ENCODE assay signal across 9 mouse cellular contexts in the genomic region with DNA sequence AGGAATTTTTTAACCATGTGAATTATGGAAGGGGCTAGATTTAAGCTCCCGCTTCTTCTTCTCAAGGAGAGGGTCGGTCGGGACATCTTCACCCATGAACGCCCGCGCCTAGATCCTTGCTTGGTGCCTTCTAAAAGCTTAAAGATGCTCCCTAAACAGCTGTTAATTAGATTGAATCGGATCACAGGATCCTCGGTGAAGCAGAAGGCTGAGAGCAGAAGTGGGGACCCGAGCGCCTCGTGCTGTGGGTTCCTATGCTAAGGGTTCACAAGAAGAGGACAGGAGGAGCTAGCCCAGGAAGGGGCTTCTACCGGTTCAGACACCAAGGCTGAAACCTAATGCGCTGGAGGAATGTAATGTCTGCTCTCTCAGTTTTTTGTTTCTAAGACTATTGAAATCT. TPM values are rescaled to one million over a fixed set of nuclear protein-coding genes. Genes with fewer than 3 reads are reported as not detected.
DNase-seq lines count a peak whose midpoint lies in the region; ATAC-seq and TF ChIP-seq lines count a peak whose summit lies in the region.
"Had no signal": no experiment of that assay in that cellular context is flagged by ENCODE, and none has a peak within 500 bp of the region (broad histone marks: within the 10 kb centered on the region; RNA-seq: fewer than 3 reads in every experiment).

No protein-coding gene starts in this region.

- H3K36me3 ChIP-seq in kidney, postnatal 0 days (ENCODE audit: insufficient read depth, low read length) = no peaks in the 10 kb centered on the region
- H3K36me3 ChIP-seq in embryonic facial prominence, embryonic 14.5 days (ENCODE audit: control insufficient read depth, insufficient read depth, low read length) = no peaks in the 10 kb centered on the region
- no peaks in the 10 kb centered on the region for H3K36me3 ChIP-seq in hindbrain, embryonic 15.5 days

- H3K27ac ChIP-seq in kidney, postnatal 0 days = no peak overlapping the region
- H3K27ac ChIP-seq in embryonic facial prominence, embryonic 14.5 days (replicated peaks; ENCODE audit: low read depth, low read length) = no peak overlapping the region
- H3K27ac ChIP-seq in hindbrain, embryonic 15.5 days (replicated peaks) = peak overlapping the region; percentile 89

- no peak for ATAC-seq in kidney, postnatal 0 days (replicated peaks; ENCODE audit: low FRiP score, low read depth)
- ATAC-seq in embryonic facial prominence, embryonic 14.5 days (ENCODE audit: low read depth) = no peak; the same call in 1 of the 2 replicates
- no peak for ATAC-seq in hindbrain, embryonic 15.5 days (ENCODE audit: low FRiP score, low read depth)

- TF ChIP-seq CTCF in kidney, postnatal 0 days (IDR thresholded peaks at IDR 0.05; ENCODE audit: low read depth) = no peak

- H3K4me2 ChIP-seq in kidney, postnatal 0 days (ENCODE audit: low read length) = peak overlapping the region; percentile 95; the same call in 1 of the 2 replicates
- peak overlapping the region; percentile 97 for H3K4me2 ChIP-seq in embryonic facial prominence, embryonic 14.5 days (ENCODE audit: low read depth, low read length)
- H3K4me2 ChIP-seq in hindbrain, embryonic 15.5 days = peak overlapping the region; percentile 72

- 8% methylated on average over 13 of the region's 13 CpGs for WGBS in kidney, postnatal 0 days
- 11% methylated on average over 13 of the region's 13 CpGs for WGBS in embryonic facial prominence, embryonic 14.5 days
- WGBS in hindbrain, embryonic 15.5 days = 7% methylated on average over 13 of the region's 13 CpGs

- no peak for DNase-seq in kidney, postnatal 0 days (ENCODE audit: low spot score)
- DNase-seq in kidney, postnatal 25 days = no peak
- DNase-seq in embryonic facial prominence, embryonic 14.5 days (ENCODE audit: low spot score) = no peak
- peak; percentile 32 for DNase-seq in neural tube, embryonic 10.5 days (ENCODE audit: extremely low spot score, low spot score)
- no peak for DNase-seq in testis, postnatal 14 days (ENCODE audit: low spot score)
- no peak for DNase-seq in urinary bladder, adult 2 months (ENCODE audit: low spot score)
- DNase-seq in cerebellum, postnatal 36 days = no peak
- DNase-seq: lung, postnatal 36 days had no signal

- peaks cover 19% of the 10 kb centered on the region for H3K27me3 ChIP-seq in kidney, postnatal 0 days (ENCODE audit: insufficient read depth, low read length)
- H3K27me3 ChIP-seq in embryonic facial prominence, embryonic 14.5 days (replicated peaks; ENCODE audit: control insufficient read depth, insufficient read depth, low read length) = peaks cover 47% of the 10 kb centered on the region
- no peaks in the 10 kb centered on the region for H3K27me3 ChIP-seq in hindbrain, embryonic 15.5 days

- no peaks in the 10 kb centered on the region for H3K9me3 ChIP-seq in kidney, postnatal 0 days (replicated peaks; ENCODE audit: low read length)
- no peaks in the 10 kb centered on the region for H3K9me3 ChIP-seq in embryonic facial prominence, embryonic 14.5 days (ENCODE audit: control insufficient read depth, low read length)
- H3K9me3 ChIP-seq in hindbrain, embryonic 15.5 days = no peaks in the 10 kb centered on the region

- H3K9ac ChIP-seq in kidney, postnatal 0 days (ENCODE audit: low read depth, low read length) = no peak overlapping the region
- no peak overlapping the region; the same call in 1 of the 2 replicates for H3K9ac ChIP-seq in embryonic facial prominence, embryonic 14.5 days (ENCODE audit: low read depth, low read length)
- H3K9ac ChIP-seq in hindbrain, embryonic 15.5 days = peak overlapping the region; percentile 91

- peaks cover 9% of the 10 kb centered on the region for H3K4me1 ChIP-seq in kidney, postnatal 0 days (replicated peaks; ENCODE audit: insufficient read depth, low read length)
- peaks cover 8% of the 10 kb centered on the region; the same call in 1 of the 2 replicates for H3K4me1 ChIP-seq in embryonic facial prominence, embryonic 14.5 days (ENCODE audit: control insufficient read depth, insufficient read depth, low read length)
- peaks cover 35% of the 10 kb centered on the region for H3K4me1 ChIP-seq in hindbrain, embryonic 15.5 days (replicated peaks)

- no peak overlapping the region for H3K4me3 ChIP-seq in kidney, postnatal 0 days (replicated peaks; ENCODE audit: low read depth, low read length)
- H3K4me3 ChIP-seq in embryonic facial prominence, embryonic 14.5 days (ENCODE audit: low read depth, low read length) = peak overlapping the region; percentile 61
- peak overlapping the region; percentile 93 for H3K4me3 ChIP-seq in hindbrain, embryonic 15.5 days

RNA-seq across cellular contexts. Expression of a gene that starts 0.5 kb away (rescaled TPM):
- 0.76 and 0.85 TPM in 2 replicates for polyA plus RNA-seq in kidney, postnatal 0 days (2015; fragmentation: Nextera tagmentation; extraction: Ambion mirVana)
- 0.92 and 1.0 TPM in 2 replicates for polyA plus RNA-seq in embryonic facial prominence, embryonic 14.5 days (2014; fragmentation: Nextera tagmentation; extraction: Ambion mirVana)
- polyA plus RNA-seq in hindbrain, embryonic 15.5 days (2015; fragmentation: Nextera tagmentation; extraction: Ambion mirVana) = 6.7 and 7.0 TPM in 2 replicates
- 1.5 and 2.7 TPM in 2 replicates for polyA plus RNA-seq in urinary bladder, adult 2 months (2012; rRNA removed)
